Mouse (Mus musculus): ENCODE data around the gene Atf5.

Gene Atf5

DNA sequence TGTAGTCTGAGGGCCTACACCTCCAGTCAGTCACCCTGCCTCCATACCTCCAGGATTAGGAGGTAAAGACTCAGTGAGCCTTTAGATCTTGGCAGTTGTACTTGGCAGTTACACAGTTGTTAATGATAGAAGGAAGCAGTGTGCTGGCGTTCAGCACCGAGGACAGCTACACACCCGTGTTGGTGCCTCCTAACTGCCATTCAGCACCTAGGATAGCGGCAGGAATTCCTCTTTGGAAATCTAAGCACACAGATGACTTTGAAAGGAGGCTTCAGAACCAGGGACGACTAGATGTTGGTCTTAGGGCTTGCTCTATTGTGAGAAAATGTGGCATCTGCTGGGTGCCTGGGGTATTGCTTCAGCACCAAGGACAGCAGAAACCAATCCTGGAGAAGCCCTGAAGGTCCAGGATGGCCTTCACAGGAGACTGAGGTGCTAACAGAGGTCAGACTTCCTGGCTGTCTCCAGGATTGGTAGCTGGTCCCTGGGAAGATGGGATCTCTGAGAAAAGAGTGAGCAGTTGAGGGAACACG is 46.3 kb downstream of the Atf5 start:
- peak; percentile 60 for DNase-seq (ENCODE audit: low spot score)

DNA sequence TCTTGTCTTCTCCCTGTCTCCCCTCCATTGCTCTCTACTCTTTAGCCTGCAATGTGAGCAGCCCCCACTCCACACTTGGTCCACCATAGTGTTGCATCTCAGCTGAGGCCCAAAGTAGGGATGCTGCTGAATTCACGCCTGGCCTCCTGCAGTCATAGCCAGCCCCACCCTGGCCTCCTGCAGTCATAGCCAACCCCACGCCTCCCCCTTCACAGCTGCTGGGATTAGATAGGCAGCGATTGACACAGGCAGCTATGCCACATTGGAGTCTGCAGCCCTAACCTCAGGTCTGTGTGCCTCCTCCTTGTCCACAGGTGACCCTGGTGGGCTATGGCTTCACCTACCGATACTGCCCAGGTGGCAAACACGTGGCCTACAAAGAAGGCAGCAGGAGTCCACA is 48.3 kb downstream of the Atf5 start:
- DNase-seq (ENCODE audit: low spot score), result no peak

Measured in urinary bladder, postnatal 25 days (tissue).